Mouse (Mus musculus): ENCODE measurements at regions not wholly inside any gene's neighbourhood (a gene's known extent, or its start where the extent isn't known, plus 50 kb on each side); places are given as distances from the start of the nearest gene placed in this dataset.

- no peak for DNase-seq (ENCODE audit: low read depth in 2 of 2, low spot score in 2 of 2)
Measured at GRCm38 (mm10) chr13:37149066-37149781, 99.2 kb upstream of the F13a1 start.

GRCm38 (mm10) chr13:37148627-37149026 is 98.6 kb upstream of the F13a1 start:
- peak in 1 of 2 experiments; percentile 8 for DNase-seq (ENCODE audit: low read depth in 2 of 2, low spot score in 2 of 2)

- no peak for DNase-seq (ENCODE audit: low read depth in 2 of 2, low spot score in 2 of 2)
Measured at GRCm38 (mm10) chr13:37147790-37148189, 97.7 kb upstream of the F13a1 start.

GRCm38 (mm10) chr13:37142812-37143211 is 92.8 kb upstream of the F13a1 start:
- DNase-seq (ENCODE audit: low read depth in 2 of 2, low spot score in 2 of 2): no peak

- DNase-seq (ENCODE audit: low read depth in 2 of 2, low spot score in 2 of 2): no peak
Measured at GRCm38 (mm10) chr13:37135115-37135514, 85.1 kb upstream of the F13a1 start.

GRCm38 (mm10) chr13:37134518-37134917 is 84.5 kb upstream of the F13a1 start:
- DNase-seq (ENCODE audit: low read depth in 2 of 2, low spot score in 2 of 2): no peak

GRCm38 (mm10) chr13:37130637-37131036 is 80.6 kb upstream of the F13a1 start:
- no peak for DNase-seq (ENCODE audit: low read depth in 2 of 2, low spot score in 2 of 2)

- no peak for DNase-seq (ENCODE audit: low read depth in 2 of 2, low spot score in 2 of 2)
Measured at GRCm38 (mm10) chr13:37121602-37122001, 71.6 kb upstream of the F13a1 start.

- DNase-seq (ENCODE audit: low read depth in 2 of 2, low spot score in 2 of 2): no peak
Measured at GRCm38 (mm10) chr13:37120219-37120618, 70.2 kb upstream of the F13a1 start.

- no peak for DNase-seq (ENCODE audit: low read depth in 2 of 2, low spot score in 2 of 2)
Measured at GRCm38 (mm10) chr13:37114324-37114723, 64.3 kb upstream of the F13a1 start.

- no peak for DNase-seq (ENCODE audit: low read depth in 2 of 2, low spot score in 2 of 2)
Measured at GRCm38 (mm10) chr13:37111747-37112146, 61.7 kb upstream of the F13a1 start.

- no peak for DNase-seq (ENCODE audit: low read depth in 2 of 2, low spot score in 2 of 2)
Measured at GRCm38 (mm10) chr13:37107721-37108120, 57.7 kb upstream of the F13a1 start.

GRCm38 (mm10) chr13:37106009-37106408 is 56.0 kb upstream of the F13a1 start:
- DNase-seq (ENCODE audit: low read depth in 2 of 2, low spot score in 2 of 2): no peak

- no peak for DNase-seq (ENCODE audit: low read depth in 2 of 2, low spot score in 2 of 2)
Measured at GRCm38 (mm10) chr13:37104410-37105294, 54.6 kb upstream of the F13a1 start.

GRCm38 (mm10) chr13:37103741-37104296 is 53.8 kb upstream of the F13a1 start:
- DNase-seq (ENCODE audit: low read depth in 2 of 2, low spot score in 2 of 2): no peak

- DNase-seq (ENCODE audit: low read depth in 2 of 2, low spot score in 2 of 2): no peak
Measured at GRCm38 (mm10) chr13:37101755-37102154, 51.7 kb upstream of the F13a1 start.
